In the genomic region with DNA sequence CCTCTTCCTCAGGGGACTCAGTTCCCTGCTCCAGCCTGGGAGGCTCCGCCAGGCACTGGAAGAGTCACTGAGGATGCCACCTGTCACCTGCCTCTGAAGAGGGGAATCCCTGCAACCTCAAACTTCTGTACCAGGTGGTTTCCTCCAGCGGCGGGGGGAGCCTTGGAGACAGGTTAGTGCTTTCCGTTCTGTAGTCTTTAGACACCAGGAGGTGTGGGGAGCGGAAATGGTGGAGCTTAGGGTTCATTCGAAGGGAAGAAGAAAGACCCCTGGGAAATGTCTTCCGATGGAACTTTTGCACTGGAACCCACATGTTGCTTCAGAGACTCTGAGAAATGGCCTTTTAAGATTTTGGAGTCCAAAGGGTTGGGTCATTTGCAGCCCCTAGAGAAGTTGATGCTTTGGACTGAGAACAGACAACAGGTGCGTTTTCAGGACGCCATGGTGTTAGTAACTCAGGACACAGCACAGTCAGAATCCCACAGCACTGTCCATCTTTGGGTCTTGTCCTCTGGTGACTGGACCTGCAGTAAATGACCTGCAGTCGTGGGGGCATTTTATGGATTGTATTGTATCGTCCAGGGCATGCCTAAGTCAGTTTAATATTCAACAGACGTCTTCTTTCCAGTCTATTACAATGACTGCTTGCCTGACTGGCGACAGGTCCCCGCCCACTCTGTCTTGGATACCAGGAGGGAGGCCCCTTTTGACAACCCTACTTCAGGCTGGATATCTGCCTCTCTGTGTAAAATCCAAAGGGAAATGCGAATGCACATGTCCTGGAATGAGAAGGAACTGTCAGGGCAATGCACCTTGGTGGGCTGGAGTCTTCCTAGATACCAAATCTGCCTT, we compare ENCODE assay signal across 8 mouse cellular contexts. TPM values are rescaled to one million over a fixed set of nuclear protein-coding genes. Genes with fewer than 3 reads are reported as not detected.
DNase-seq lines count a peak whose midpoint lies in the region; ATAC-seq lines count a peak whose summit lies in the region.

No protein-coding gene starts in this region.

- DNase-seq in heart, adult 8-10 months (ENCODE audit: low spot score) = no peak
- DNase-seq in midbrain, embryonic 11.5 days (ENCODE audit: low spot score, missing footprints) = peak; percentile 87
- peak; percentile 67 for DNase-seq in thymus, postnatal 25 days
- no peak for DNase-seq in ovary, postnatal 36 days (ENCODE audit: low spot score)
- DNase-seq in urinary bladder, postnatal 4 days (ENCODE audit: low spot score in 2 of 2) = no peak

- no peak for ATAC-seq in heart, embryonic 12.5 days (ENCODE audit: insufficient number of reproducible peaks, low FRiP score)
- no peak for ATAC-seq in forebrain, embryonic 13.5 days
- no peak; the same call in none of the 2 replicates for ATAC-seq in kidney, embryonic 15.5 days (replicated peaks; ENCODE audit: low FRiP score)
- ATAC-seq in midbrain, embryonic 11.5 days (ENCODE audit: low FRiP score) = no peak; the same call in none of the 2 replicates

- peaks cover 4% of the 10 kb centered on the region for H3K36me3 ChIP-seq in heart, embryonic 12.5 days
- peaks cover 6% of the 10 kb centered on the region; the same call in 1 of the 2 replicates for H3K36me3 ChIP-seq in forebrain, embryonic 13.5 days (ENCODE audit: poor library complexity, severe bottlenecking)
- H3K36me3 ChIP-seq in kidney, embryonic 15.5 days = 0 out of 2 replicates have a peak, but pooled peaks cover 3% of the 10 kb centered on the region
- no peaks in the 10 kb centered on the region for H3K36me3 ChIP-seq in midbrain, embryonic 11.5 days (ENCODE audit: control insufficient read depth, insufficient read depth, low read length)

- H3K27ac ChIP-seq in heart, embryonic 12.5 days (ENCODE audit: poor library complexity, severe bottlenecking) = no peak overlapping the region
- no peak overlapping the region for H3K27ac ChIP-seq in forebrain, embryonic 13.5 days
- peak overlapping the region; percentile 27; the same call in 1 of the 2 replicates for H3K27ac ChIP-seq in kidney, embryonic 15.5 days
- no peak overlapping the region for H3K27ac ChIP-seq in midbrain, embryonic 11.5 days (ENCODE audit: low read depth, low read length)

- H3K4me3 ChIP-seq in heart, embryonic 12.5 days = peak overlapping the region; percentile 82
- H3K4me3 ChIP-seq in forebrain, embryonic 13.5 days = peak overlapping the region; percentile 91
- peak overlapping the region; percentile 83 for H3K4me3 ChIP-seq in kidney, embryonic 15.5 days (replicated peaks)
- H3K4me3 ChIP-seq in midbrain, embryonic 11.5 days (ENCODE audit: low read depth, low read length) = peak overlapping the region; percentile 81

- H3K4me2 ChIP-seq in heart, embryonic 12.5 days = peak overlapping the region; percentile 90
- H3K4me2 ChIP-seq in forebrain, embryonic 13.5 days = peak overlapping the region; percentile 82
- H3K4me2 ChIP-seq in kidney, embryonic 15.5 days = peak overlapping the region; percentile 84
- H3K4me2 ChIP-seq in midbrain, embryonic 11.5 days = peak overlapping the region; percentile 94

- peaks cover 50% of the 10 kb centered on the region for H3K4me1 ChIP-seq in heart, embryonic 12.5 days (replicated peaks)
- peaks cover 48% of the 10 kb centered on the region for H3K4me1 ChIP-seq in forebrain, embryonic 13.5 days
- peaks cover 51% of the 10 kb centered on the region for H3K4me1 ChIP-seq in kidney, embryonic 15.5 days
- peaks cover 13% of the 10 kb centered on the region for H3K4me1 ChIP-seq in midbrain, embryonic 11.5 days (ENCODE audit: control insufficient read depth, insufficient read depth, low read length)

- no peaks in the 10 kb centered on the region for H3K9me3 ChIP-seq in heart, embryonic 12.5 days (replicated peaks)
- H3K9me3 ChIP-seq in forebrain, embryonic 13.5 days (replicated peaks) = no peaks in the 10 kb centered on the region
- H3K9me3 ChIP-seq in kidney, embryonic 15.5 days (replicated peaks) = no peaks in the 10 kb centered on the region
- H3K9me3 ChIP-seq in midbrain, embryonic 11.5 days (ENCODE audit: control insufficient read depth, low read length) = no peaks in the 10 kb centered on the region

- H3K9ac ChIP-seq in heart, embryonic 12.5 days = peak overlapping the region; percentile 94
- peak overlapping the region; percentile 94 for H3K9ac ChIP-seq in forebrain, embryonic 13.5 days
- H3K9ac ChIP-seq in kidney, embryonic 15.5 days = peak overlapping the region; percentile 93
- peak overlapping the region; percentile 89; the same call in 1 of the 2 replicates for H3K9ac ChIP-seq in midbrain, embryonic 11.5 days (ENCODE audit: low read length)

- 29% methylated on average over 15 of the region's 15 CpGs for WGBS in heart, embryonic 12.5 days
- 27% methylated on average over 15 of the region's 15 CpGs for WGBS in forebrain, embryonic 13.5 days
- WGBS in kidney, embryonic 15.5 days = 32% methylated on average over 15 of the region's 15 CpGs
- 24% methylated on average over 15 of the region's 15 CpGs for WGBS in midbrain, embryonic 11.5 days

- no peaks in the 10 kb centered on the region for H3K27me3 ChIP-seq in heart, embryonic 12.5 days (replicated peaks)
- H3K27me3 ChIP-seq in forebrain, embryonic 13.5 days = no peaks in the 10 kb centered on the region
- no peaks in the 10 kb centered on the region for H3K27me3 ChIP-seq in kidney, embryonic 15.5 days
- H3K27me3 ChIP-seq in midbrain, embryonic 11.5 days (ENCODE audit: control insufficient read depth, insufficient read depth, low read length) = no peaks in the 10 kb centered on the region

RNA-seq across cellular contexts. Expression of a gene that starts 1.3 kb away (rescaled TPM):
- 7.8 and 8.4 TPM in 2 replicates for polyA plus RNA-seq in heart, embryonic 12.5 days (2016; fragmentation: Nextera tagmentation; extraction: Ambion mirVana)
- total RNA-seq in heart, adult 8-10 months (2022) = 10 to 100 TPM; 26.3 to 31.5 (median 29.1) TPM
- polyA plus RNA-seq in forebrain, embryonic 13.5 days (2015; fragmentation: Nextera tagmentation; extraction: Ambion mirVana) = 4.4 and 4.5 TPM in 2 replicates
- polyA plus RNA-seq in kidney, embryonic 15.5 days (2015; fragmentation: Nextera tagmentation; extraction: Ambion mirVana) = 6.0 and 6.3 TPM in 2 replicates
- 3.0 and 3.6 TPM in 2 replicates for polyA plus RNA-seq in midbrain, embryonic 11.5 days (2014; fragmentation: Nextera tagmentation; extraction: Ambion mirVana)

RNA-seq across cellular contexts. Expression of a gene that starts 19.6 kb away (rescaled TPM):
- polyA plus RNA-seq in heart, embryonic 12.5 days (2016; fragmentation: Nextera tagmentation; extraction: Ambion mirVana) = 26.6 and 27.7 TPM in 2 replicates
- total RNA-seq in heart, adult 8-10 months (2022) = 1 to 10 TPM; 2.3 to 2.9 (median 2.4) TPM
- 9.3 and 12.5 TPM in 2 replicates for polyA plus RNA-seq in forebrain, embryonic 13.5 days (2015; fragmentation: Nextera tagmentation; extraction: Ambion mirVana)
- 7.8 and 10.4 TPM in 2 replicates for polyA plus RNA-seq in kidney, embryonic 15.5 days (2015; fragmentation: Nextera tagmentation; extraction: Ambion mirVana)
- 24.4 and 25.5 TPM in 2 replicates for polyA plus RNA-seq in midbrain, embryonic 11.5 days (2014; fragmentation: Nextera tagmentation; extraction: Ambion mirVana)

RNA-seq across cellular contexts. Expression of a gene that starts 34.9 kb away (rescaled TPM):
- 1.4 and 1.7 TPM in 2 replicates for polyA plus RNA-seq in heart, embryonic 12.5 days (2016; fragmentation: Nextera tagmentation; extraction: Ambion mirVana)
- 1 to 10 TPM; 2.0 to 3.5 (median 2.5) TPM for total RNA-seq in heart, adult 8-10 months (2022)
- polyA plus RNA-seq in forebrain, embryonic 13.5 days (2015; fragmentation: Nextera tagmentation; extraction: Ambion mirVana) = 0.58 and 0.89 TPM in 2 replicates
- polyA plus RNA-seq in kidney, embryonic 15.5 days (2015; fragmentation: Nextera tagmentation; extraction: Ambion mirVana) = 1.9 and 2.1 TPM in 2 replicates
- 2.0 and 2.4 TPM in 2 replicates for polyA plus RNA-seq in midbrain, embryonic 11.5 days (2014; fragmentation: Nextera tagmentation; extraction: Ambion mirVana)

RNA-seq across cellular contexts. Expression of a gene that starts 53.2 kb away (rescaled TPM):
- 63.0 and 63.4 TPM in 2 replicates for polyA plus RNA-seq in heart, embryonic 12.5 days (2016; fragmentation: Nextera tagmentation; extraction: Ambion mirVana)
- 10 to 100 TPM; 17.1 to 22.1 (median 20.1) TPM for total RNA-seq in heart, adult 8-10 months (2022)
- polyA plus RNA-seq in forebrain, embryonic 13.5 days (2015; fragmentation: Nextera tagmentation; extraction: Ambion mirVana) = 85.5 and 86.7 TPM in 2 replicates
- 53.1 and 55.9 TPM in 2 replicates for polyA plus RNA-seq in kidney, embryonic 15.5 days (2015; fragmentation: Nextera tagmentation; extraction: Ambion mirVana)
- 64.1 and 71.5 TPM in 2 replicates for polyA plus RNA-seq in midbrain, embryonic 11.5 days (2014; fragmentation: Nextera tagmentation; extraction: Ambion mirVana)

Comparison
In these comparisons a context has a peak if more than half of its experiments do, and no peak if none do; other contexts are left out.
1. DNase-seq: peak in midbrain, embryonic 11.5 days (single experiment) and thymus, postnatal 25 days (single experiment); none in heart, adult 8-10 months (single experiment), ovary, postnatal 36 days (single experiment) and urinary bladder, postnatal 4 days (0 of 2).
2. Peak in every context shown above with its lines, with median percentiles within 50 percentile points of each other: H3K4me2 ChIP-seq, H3K4me3 ChIP-seq and H3K9ac ChIP-seq.